Mouse (Mus musculus) heart, embryonic 15.5 days (tissue): Measurements from ENCODE around the gene Ccdc88b. TPM values are rescaled to one million over a fixed set of nuclear protein-coding genes. Genes with fewer than 3 reads are reported as not detected.

ENCODE experiments used
- ATAC-seq: fragments of 200-750 bp; cut with Nextera tagmentation; replicated peaks from 2 replicates; pipeline ENCODE4 v1.8.0; 2017; ENCODE audit warnings: low read depth, moderate TSS enrichment; ENCODE audit not compliant: insufficient number of reproducible peaks, insufficient read depth, low FRiP score
- H3K27ac ChIP-seq: fragments of 300-500 bp; sonication (generic); 2 replicates; pipeline ENCODE4 v1.5.1; 2015; ENCODE audit warnings: mild to moderate bottlenecking, inconsistent platforms
- H3K27me3 ChIP-seq: fragments of 300-500 bp; sonication (generic); 2 replicates; pipeline ENCODE4 v1.6.1; 2015; ENCODE audit warnings: inconsistent platforms
- H3K36me3 ChIP-seq: fragments of 300-500 bp; sonication (generic); 2 replicates; pipeline ENCODE4 v1.6.1; 2015; ENCODE audit warnings: mild to moderate bottlenecking, inconsistent platforms
- H3K4me1 ChIP-seq: fragments of 300-500 bp; sonication (generic); replicated peaks from 2 replicates; pipeline ENCODE4 v1.6.1; 2015; ENCODE audit warnings: inconsistent platforms
- H3K4me2 ChIP-seq: fragments of 300-500 bp; sonication (generic); 2 replicates; pipeline ENCODE4 v1.6.1; 2015; ENCODE audit warnings: inconsistent platforms, mild to moderate bottlenecking, moderate library complexity
- H3K4me3 ChIP-seq: fragments of 300-500 bp; sonication (generic); 2 replicates; pipeline ENCODE4 v1.5.1; 2015; ENCODE audit warnings: mild to moderate bottlenecking, inconsistent platforms
- H3K9ac ChIP-seq: fragments of 300-500 bp; sonication (generic); 2 replicates; pipeline ENCODE4 v1.6.1; 2015; ENCODE audit warnings: mild to moderate bottlenecking, inconsistent platforms
- H3K9me3 ChIP-seq: fragments of 300-500 bp; sonication (generic); replicated peaks from 2 replicates; pipeline ENCODE4 v1.6.1; 2016; ENCODE audit warnings: inconsistent platforms
- WGBS: fragments of 180-500 bp; shearing (Covaris S2); methylation state at CpG from one replicate; pipeline ENCODE4 v1.1.7; 2015; ENCODE audit warnings: mixed read lengths; 5-methylcytosine and 5-hydroxymethylcytosine counted together
- polyA plus RNA-seq: library from polyadenylated mRNA; unstranded; fragments of >200 nt; fragmentation: Nextera tagmentation; extraction: Ambion mirVana; gene quantifications from 2 replicates; pipeline ENCODE4 v1.2.1, GENCODE M21; 2015

The Ccdc88b gene
- polyA plus RNA-seq, 1 experiment from 2014 or later = 0.68 TPM

DNA sequence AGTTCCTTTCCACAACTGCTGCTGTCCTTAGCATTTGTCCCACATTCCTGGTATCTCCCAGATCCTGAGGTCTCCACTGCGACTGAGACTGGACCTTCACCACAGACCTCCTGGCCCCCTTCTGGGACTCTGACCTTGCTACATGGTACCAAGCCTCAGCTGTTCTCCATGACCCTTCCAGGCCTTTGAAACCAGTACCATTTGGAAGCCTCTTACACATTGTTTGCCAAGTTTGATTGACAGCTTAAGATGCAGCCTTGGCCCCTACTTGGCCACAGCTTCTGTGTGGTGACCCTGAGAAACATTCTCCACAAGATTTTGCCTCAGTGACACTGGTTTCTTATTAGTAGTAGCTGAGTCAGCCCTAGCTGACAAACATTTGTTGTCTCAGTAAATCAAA lies 15.7 kb downstream of the Ccdc88b start:
- Histone ChIP-seq H3K4me1 (peaks cover 17% of the 10 kb centered on the region), H3K9me3 (no peaks in the 10 kb centered on the region), H3K27me3 (peaks cover 40% of the 10 kb centered on the region), H3K27ac (no peak overlapping the region), H3K36me3 (peaks cover 2% of the 10 kb centered on the region; the same call in 1 of the 2 replicates), H3K4me3 (no peak overlapping the region), H3K4me2 (no peak overlapping the region), H3K9ac (no peak overlapping the region)
- WGBS = 56% methylated on average over 1 of the region's 1 CpGs
- no peak for ATAC-seq

- ATAC-seq = no peak
- Histone ChIP-seq H3K9ac (no peak overlapping the region), H3K9me3 (no peaks in the 10 kb centered on the region), H3K27me3 (peaks cover 29% of the 10 kb centered on the region), H3K27ac (no peak overlapping the region), H3K4me3 (no peak overlapping the region), H3K36me3 (peaks cover 10% of the 10 kb centered on the region), H3K4me2 (peak overlapping the region; percentile 92; the same call in 1 of the 2 replicates), H3K4me1 (peaks cover 17% of the 10 kb centered on the region)
- WGBS = 24% methylated on average over 3 of the region's 3 CpGs
These were observed 16.8 kb downstream of the Ccdc88b start for GRCm38 (mm10) chr19:6841292-6841597.

- peaks cover 24% of the 10 kb centered on the region for H3K27me3 ChIP-seq
- 0 out of 2 replicates have a peak within 1 kb of the TSS, but pooled peaks have one; percentile 31 for H3K27ac ChIP-seq
- peak; percentile 93 for ATAC-seq
- peak within 1 kb of the TSS; percentile 77 for H3K9ac ChIP-seq
- peak within 1 kb of the TSS; percentile 92 for H3K4me2 ChIP-seq
- peaks cover 10% of the 10 kb centered on the region for H3K36me3 ChIP-seq
- H3K9me3 ChIP-seq = no peaks in the 10 kb centered on the region
- peaks cover 17% of the 10 kb centered on the region for H3K4me1 ChIP-seq
- 2% methylated on average over 44 of the region's 44 CpGs for WGBS
- H3K4me3 ChIP-seq = peak within 1 kb of the TSS; percentile 78
These were observed 17.3 kb downstream of the Ccdc88b start, which contains the start of gene Rps6ka4 for GRCm38 (mm10) chr19:6840475-6841291. TSS of gene Rps6ka4 (minus strand) at chr19:6840636.

DNA sequence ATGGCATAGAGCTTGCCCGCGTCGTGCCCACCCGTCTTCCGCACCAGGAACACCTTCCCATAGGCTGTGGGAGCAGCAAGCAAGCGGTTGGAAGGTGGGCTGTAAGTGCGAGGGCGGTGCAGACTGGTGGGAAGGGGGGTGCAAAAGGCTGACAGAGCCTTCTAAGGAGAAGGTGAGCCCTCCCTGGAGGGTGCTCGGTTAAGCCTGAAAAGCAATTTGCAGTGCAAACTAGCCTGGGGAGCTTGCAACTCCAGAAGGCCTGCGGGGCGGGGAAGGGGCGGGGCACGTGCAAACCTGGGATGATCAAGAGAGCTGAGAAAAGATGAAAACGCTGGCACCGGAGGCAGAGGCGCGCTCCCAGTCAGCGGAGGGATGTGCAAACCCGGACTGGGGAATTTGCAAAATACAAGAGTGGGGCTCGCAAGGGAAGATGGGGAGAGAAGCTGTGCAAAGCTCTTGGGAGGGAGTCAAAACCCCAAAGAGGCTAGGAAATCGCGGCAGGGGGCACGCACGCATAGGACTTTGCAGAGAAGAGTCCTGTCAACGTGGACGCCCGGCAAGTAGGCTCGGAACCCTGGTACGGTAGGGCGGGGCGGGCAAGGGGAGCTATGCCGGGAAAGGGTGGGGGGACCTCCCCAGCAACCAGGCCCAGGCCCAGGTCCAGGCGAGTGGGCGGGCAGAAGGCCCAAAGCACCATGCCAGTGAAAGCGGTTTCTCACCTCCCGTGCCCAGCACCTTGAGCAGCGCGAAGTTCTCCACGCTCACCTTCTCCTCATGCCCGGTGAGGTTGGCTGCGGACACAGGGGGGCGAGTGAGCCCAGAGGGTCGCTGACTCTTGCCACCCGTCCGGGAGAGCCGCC lies 18.2 kb downstream of the Ccdc88b start:
- Histone ChIP-seq H3K4me2 (peak overlapping the region; percentile 92), H3K4me3 (peak overlapping the region; percentile 78), H3K9ac (peak overlapping the region; percentile 77), H3K36me3 (peaks cover 10% of the 10 kb centered on the region), H3K4me1 (peaks cover 17% of the 10 kb centered on the region), H3K27me3 (peaks cover 21% of the 10 kb centered on the region), H3K9me3 (no peaks in the 10 kb centered on the region), H3K27ac (no peak overlapping the region)
- ATAC-seq = peak; percentile 37; the same call in 1 of the 2 replicates
- 3% methylated on average over 46 of the region's 46 CpGs for WGBS

DNA sequence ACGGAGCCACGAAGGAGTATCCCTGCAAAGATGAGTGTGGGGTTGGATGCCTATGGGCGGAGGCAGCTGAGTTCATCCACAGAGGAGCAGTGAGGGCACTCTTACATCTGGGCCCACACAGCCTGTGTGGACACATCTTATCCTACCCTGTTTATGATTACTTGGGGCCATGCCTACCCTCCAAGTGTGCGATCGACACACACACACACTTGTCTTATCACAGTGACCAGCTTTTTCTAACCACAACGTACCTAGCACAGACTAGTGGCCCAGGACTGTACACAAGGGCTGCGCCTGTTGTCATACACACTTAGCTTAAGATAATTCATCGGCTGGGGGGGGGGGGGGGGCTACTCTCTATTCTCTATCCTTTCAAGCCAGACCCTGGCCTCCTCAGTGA lies 25.6 kb downstream of the Ccdc88b start:
- Histone ChIP-seq H3K4me3 (no peak overlapping the region), H3K9ac (no peak overlapping the region), H3K9me3 (no peaks in the 10 kb centered on the region), H3K27ac (no peak overlapping the region), H3K4me1 (peaks cover 7% of the 10 kb centered on the region), H3K27me3 (peaks cover 51% of the 10 kb centered on the region), H3K4me2 (no peak overlapping the region), H3K36me3 (peaks cover 30% of the 10 kb centered on the region)
- WGBS = 76% methylated on average over 8 of the region's 8 CpGs
- no peak for ATAC-seq

GRCm38 (mm10) chr19:6831331-6831730 lies 26.7 kb downstream of the Ccdc88b start:
- no peak for ATAC-seq

DNA sequence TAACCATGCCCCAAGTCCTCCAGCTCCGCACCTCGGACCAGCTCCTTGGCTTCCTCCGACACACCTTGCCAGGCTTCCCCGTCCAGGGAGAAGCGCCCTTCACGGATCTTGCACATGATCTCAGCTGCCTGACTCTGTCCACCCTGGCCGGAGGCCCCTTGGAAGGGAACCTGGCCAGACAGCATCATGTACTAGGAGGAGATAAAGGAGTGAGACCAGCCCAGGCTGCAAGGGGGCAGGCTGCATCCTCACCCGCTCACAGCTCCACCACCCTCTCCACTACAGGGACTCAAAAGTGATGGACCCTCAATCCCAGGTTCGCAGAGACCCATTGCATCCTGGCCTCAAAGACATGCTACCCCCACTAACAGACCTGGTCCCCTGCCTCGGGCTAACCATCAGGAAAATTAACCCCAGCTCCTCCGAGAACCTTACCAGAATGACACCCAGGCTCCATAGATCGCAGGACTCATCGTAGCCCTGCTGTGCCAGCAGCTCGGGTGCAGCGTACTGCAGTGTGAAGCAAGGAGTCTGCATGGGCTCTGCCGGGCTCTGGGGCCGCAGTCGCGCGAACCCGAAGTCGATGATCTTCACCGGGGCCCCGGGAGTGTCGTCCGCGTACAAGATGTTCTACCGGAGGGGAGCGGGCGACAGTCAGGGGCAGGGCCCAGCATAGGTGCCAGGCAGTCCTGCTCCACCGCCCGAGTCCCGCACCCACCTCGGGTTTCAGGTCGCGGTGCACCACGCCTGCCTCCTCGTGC lies 27.3 kb downstream of the Ccdc88b start:
- no peak overlapping the region for H3K27ac ChIP-seq
- H3K4me3 ChIP-seq = peak overlapping the region; percentile 3; the same call in 1 of the 2 replicates
- no peak for ATAC-seq
- peaks cover 7% of the 10 kb centered on the region for H3K4me1 ChIP-seq
- no peak overlapping the region for H3K9ac ChIP-seq
- peak overlapping the region; percentile 46 for H3K4me2 ChIP-seq
- 37% methylated on average over 38 of the region's 38 CpGs for WGBS
- H3K27me3 ChIP-seq = peaks cover 51% of the 10 kb centered on the region
- H3K9me3 ChIP-seq = no peaks in the 10 kb centered on the region
- H3K36me3 ChIP-seq = peaks cover 22% of the 10 kb centered on the region

More at GRCm38 (mm10) chr19:6831331-6831730, 26.7 kb downstream of the Ccdc88b start:
- peaks cover 51% of the 10 kb centered on the region for H3K27me3 ChIP-seq
- H3K36me3 ChIP-seq = peaks cover 22% of the 10 kb centered on the region
- peak overlapping the region; percentile 3; the same call in 1 of the 2 replicates for H3K4me3 ChIP-seq
- H3K4me2 ChIP-seq = no peak overlapping the region
- H3K9ac ChIP-seq = no peak overlapping the region
- no peaks in the 10 kb centered on the region for H3K9me3 ChIP-seq
- WGBS = 41% methylated on average over 17 of the region's 17 CpGs
- peaks cover 7% of the 10 kb centered on the region for H3K4me1 ChIP-seq
- H3K27ac ChIP-seq = no peak overlapping the region

DNA sequence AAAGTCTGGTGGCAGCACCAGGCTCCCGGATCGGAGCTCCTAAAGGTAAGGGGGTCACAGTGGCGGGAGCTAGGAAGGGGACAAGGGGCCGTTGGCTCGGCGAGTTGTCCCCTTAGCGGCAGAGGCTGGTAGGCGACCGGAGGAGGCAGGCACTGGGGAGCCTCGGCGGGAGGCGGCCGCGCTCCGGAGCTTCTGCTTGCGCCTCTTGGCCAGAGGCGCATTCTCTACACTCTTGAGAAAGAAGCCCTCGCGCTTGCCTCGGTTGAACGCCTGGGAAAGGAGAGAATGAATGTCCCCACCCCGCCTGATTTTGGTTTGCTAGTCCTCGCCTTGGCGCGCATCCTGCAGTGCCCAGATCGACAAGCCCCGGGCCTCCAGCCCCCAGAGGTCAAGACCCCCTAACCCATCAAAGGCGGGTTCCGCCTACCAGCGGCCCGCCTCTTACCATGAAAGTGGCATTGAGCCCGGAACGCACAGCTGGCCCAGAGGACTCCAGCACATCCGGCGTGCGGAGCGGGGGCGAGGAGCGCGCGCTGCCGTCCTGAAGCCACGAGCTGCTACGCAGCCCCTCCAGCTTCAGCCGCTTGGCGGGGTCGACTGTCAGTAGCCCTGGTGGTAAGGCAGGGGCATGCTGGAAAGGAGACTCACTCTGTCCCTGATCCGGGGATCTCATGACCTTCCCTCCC lies 28.0 kb downstream of the Ccdc88b start:
- Histone ChIP-seq H3K36me3 (peaks cover 22% of the 10 kb centered on the region), H3K4me1 (peaks cover 7% of the 10 kb centered on the region), H3K27ac (no peak overlapping the region), H3K27me3 (peaks cover 51% of the 10 kb centered on the region), H3K9me3 (no peaks in the 10 kb centered on the region), H3K4me2 (peak overlapping the region; percentile 46), H3K4me3 (peak overlapping the region; percentile 3; the same call in 1 of the 2 replicates), H3K9ac (no peak overlapping the region)
- ATAC-seq = no peak
- WGBS = 17% methylated on average over 42 of the region's 48 CpGs

DNA sequence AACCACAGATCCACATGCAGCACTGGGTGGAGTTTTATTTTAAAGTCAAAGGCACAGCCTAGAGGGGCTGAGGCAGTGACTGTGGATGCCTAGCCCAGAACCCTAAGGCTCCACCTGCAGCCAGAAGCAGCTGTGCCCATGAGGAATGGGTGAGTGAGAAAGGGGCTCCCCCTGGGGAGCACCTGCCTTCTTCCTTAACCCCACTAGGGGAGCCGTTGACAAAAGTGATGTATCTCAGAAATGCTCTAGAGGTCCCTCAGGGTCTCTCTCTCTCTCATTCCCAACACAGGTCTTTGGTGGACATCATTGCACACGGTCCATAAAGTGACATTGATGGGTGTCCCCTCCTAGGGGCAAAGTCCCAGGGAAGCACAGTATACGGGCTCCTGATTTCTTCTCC lies 28.9 kb downstream of the Ccdc88b start:
- Histone ChIP-seq H3K9me3 (no peaks in the 10 kb centered on the region), H3K4me1 (peaks cover 7% of the 10 kb centered on the region), H3K36me3 (peaks cover 15% of the 10 kb centered on the region; the same call in 1 of the 2 replicates), H3K4me2 (no peak overlapping the region), H3K9ac (no peak overlapping the region), H3K27ac (no peak overlapping the region), H3K27me3 (peaks cover 51% of the 10 kb centered on the region), H3K4me3 (no peak overlapping the region)
- WGBS = 43% methylated on average over 3 of the region's 3 CpGs
- no peak for ATAC-seq

DNA sequence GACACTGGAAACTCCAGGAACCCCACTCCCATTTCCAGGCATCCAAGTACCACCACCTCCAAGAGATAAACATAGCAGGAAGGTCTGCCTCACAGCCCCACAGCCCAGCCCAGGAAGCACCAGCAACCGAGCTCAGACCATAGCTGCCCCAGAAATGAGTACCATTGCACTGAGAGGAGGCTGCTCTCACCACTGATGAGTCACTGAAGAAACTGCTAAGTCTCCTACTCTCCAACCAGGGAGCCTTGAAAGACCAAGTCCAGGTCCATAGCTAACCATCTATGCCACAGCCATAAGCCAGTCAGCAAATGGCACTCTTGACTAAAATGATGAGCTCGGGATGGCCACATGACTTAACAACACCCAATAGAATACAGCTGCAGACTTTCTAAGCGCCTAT lies 31.4 kb downstream of the Ccdc88b start:
- Histone ChIP-seq H3K4me3 (no peak overlapping the region), H3K9ac (no peak overlapping the region), H3K36me3 (peaks cover 4% of the 10 kb centered on the region; the same call in 1 of the 2 replicates), H3K4me1 (peaks cover 7% of the 10 kb centered on the region), H3K27ac (no peak overlapping the region), H3K9me3 (no peaks in the 10 kb centered on the region), H3K27me3 (peaks cover 38% of the 10 kb centered on the region), H3K4me2 (no peak overlapping the region)
- ATAC-seq = no peak
- 73% methylated on average over 3 of the region's 3 CpGs for WGBS
